Mouse (Mus musculus) C2C12 (cell line): ENCODE results near the gene Slc9a3r1. TPM values are rescaled to one million over a fixed set of nuclear protein-coding genes. Genes with fewer than 3 reads are reported as not detected.

Source experiments
- H3K27me3 ChIP-seq: one replicate; pipeline ENCODE4 v1.6.1; 2011; ENCODE audit not compliant: control insufficient read depth, insufficient read depth, insufficient read length
- H3K36me3 ChIP-seq: one replicate; pipeline ENCODE4 v1.6.1; 2011; ENCODE audit not compliant: control insufficient read depth, insufficient read depth
- H3K4me3 ChIP-seq: one replicate; pipeline ENCODE4 v1.5.1; 2011; ENCODE audit warnings: mild to moderate bottlenecking, control low read depth; ENCODE audit not compliant: poor library complexity, insufficient read depth, severe bottlenecking
- H3K79me2 ChIP-seq: one replicate; pipeline ENCODE4 v1.6.1; 2011; ENCODE audit not compliant: control insufficient read depth, insufficient read depth
- H3K79me3 ChIP-seq: one replicate; pipeline ENCODE4 v1.6.1; 2011; ENCODE audit warnings: low read depth, control low read depth
- H3ac ChIP-seq: one replicate; pipeline ENCODE3; 2011; ENCODE audit warnings: low read depth; ENCODE audit not compliant: control insufficient read depth, insufficient read length
- CEBPB ChIP-seq: IDR thresholded peaks from one replicate; pipeline ENCODE4 v1.6.1; 2011; ENCODE audit warnings: low read depth, mild to moderate bottlenecking, control low read depth, moderate library complexity
- CTCF ChIP-seq: IDR thresholded peaks from one replicate; pipeline ENCODE4 v1.5.1; 2011; ENCODE audit not compliant: control insufficient read depth, insufficient read depth, insufficient read length
- FOSL1 ChIP-seq: IDR thresholded peaks from one replicate; pipeline ENCODE4 v1.8.0; 2011; ENCODE audit warnings: mild to moderate bottlenecking, low read length; ENCODE audit not compliant: poor library complexity, insufficient read depth, severe bottlenecking
- MAX ChIP-seq: IDR thresholded peaks from one replicate; pipeline ENCODE4 v1.6.1; 2011; ENCODE audit warnings: mild to moderate bottlenecking, control low read depth
- MYOD1 ChIP-seq: IDR thresholded peaks from one replicate; pipeline ENCODE4 v1.6.1; 2011; ENCODE audit warnings: low read depth; ENCODE audit not compliant: control insufficient read depth, insufficient read length
- MYOG ChIP-seq: IDR thresholded peaks from one replicate; pipeline ENCODE4 v1.6.1; 2011; ENCODE audit not compliant: control insufficient read depth, insufficient read length; ENCODE audit errors: extremely low read depth
- USF1 ChIP-seq: IDR thresholded peaks from one replicate; pipeline ENCODE4 v1.6.1; 2011; ENCODE audit warnings: low read depth, mild to moderate bottlenecking, control low read depth, moderate library complexity
- polyA plus RNA-seq: library from polyadenylated mRNA; unstranded; fragments of >200 nt; fragmentation: generic; extraction: Trizol; gene quantifications from one replicate; pipeline ENCODE4 v1.2.1, GENCODE M21; 2012; ENCODE audit warnings: missing spikeins

The Slc9a3r1 gene
- polyA plus RNA-seq, 1 experiment: 19.1 TPM

DNA sequence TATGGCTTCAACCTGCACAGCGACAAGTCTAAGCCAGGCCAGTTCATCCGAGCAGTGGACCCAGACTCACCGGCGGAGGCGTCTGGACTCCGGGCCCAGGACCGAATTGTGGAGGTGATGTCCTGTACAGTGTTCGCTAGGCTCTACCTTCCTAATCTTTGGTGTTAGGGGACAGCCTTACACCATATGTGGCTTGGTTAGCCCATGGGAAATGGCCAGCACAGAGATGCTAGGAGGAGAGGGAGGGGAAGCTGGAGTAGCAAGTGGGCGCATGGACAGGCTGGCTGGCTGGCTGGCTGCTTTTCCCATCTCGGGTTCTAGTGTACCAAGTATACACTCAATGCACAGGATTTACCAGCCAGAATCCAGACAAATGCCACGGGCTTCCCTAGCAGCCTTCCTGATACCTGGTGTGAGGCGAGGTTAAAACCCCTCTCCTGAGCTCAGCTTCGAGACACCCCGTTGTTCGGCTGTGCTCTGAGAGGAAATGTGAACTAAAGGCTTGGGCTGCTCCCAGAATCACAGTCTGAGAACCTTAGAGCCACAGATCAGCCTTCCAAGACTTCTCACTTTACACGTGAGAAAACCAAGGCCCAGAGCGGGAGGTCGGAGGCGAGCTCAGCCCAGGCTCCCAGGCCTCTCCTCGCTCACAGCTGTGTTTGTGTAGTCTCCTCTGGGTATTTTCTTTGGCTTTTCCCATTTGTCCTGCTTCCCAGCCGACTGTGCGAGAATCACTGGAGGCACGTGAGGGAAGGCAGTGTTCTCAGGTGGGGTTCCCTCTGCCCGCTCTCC is 13.5 kb downstream of the Slc9a3r1 start:
- no peak overlapping the region for H3ac ChIP-seq
- no peaks in the 10 kb centered on the region for H3K79me2 ChIP-seq
- H3K27me3 ChIP-seq: no peaks in the 10 kb centered on the region
- H3K36me3 ChIP-seq: no peaks in the 10 kb centered on the region
- H3K79me3 ChIP-seq: no peaks in the 10 kb centered on the region
- TF ChIP-seq USF1: no peak
- TF ChIP-seq CTCF: no peak
- TF ChIP-seq MYOD1: no peak
- TF ChIP-seq MYOG: no peak
- no peak for TF ChIP-seq MAX
- TF ChIP-seq CEBPB: no peak
- TF ChIP-seq FOSL1: no peak
- no peak overlapping the region for H3K4me3 ChIP-seq

GRCm38 (mm10) chr11:115177559-115178195 is 14.5 kb downstream of the Slc9a3r1 start:
- TF ChIP-seq FOSL1 (no peak), CEBPB (no peak)
- Histone ChIP-seq H3ac (no peak overlapping the region), H3K36me3 (no peaks in the 10 kb centered on the region), H3K27me3 (no peaks in the 10 kb centered on the region), H3K4me3 (no peak overlapping the region), H3K79me2 (no peaks in the 10 kb centered on the region), H3K79me3 (no peaks in the 10 kb centered on the region)

DNA sequence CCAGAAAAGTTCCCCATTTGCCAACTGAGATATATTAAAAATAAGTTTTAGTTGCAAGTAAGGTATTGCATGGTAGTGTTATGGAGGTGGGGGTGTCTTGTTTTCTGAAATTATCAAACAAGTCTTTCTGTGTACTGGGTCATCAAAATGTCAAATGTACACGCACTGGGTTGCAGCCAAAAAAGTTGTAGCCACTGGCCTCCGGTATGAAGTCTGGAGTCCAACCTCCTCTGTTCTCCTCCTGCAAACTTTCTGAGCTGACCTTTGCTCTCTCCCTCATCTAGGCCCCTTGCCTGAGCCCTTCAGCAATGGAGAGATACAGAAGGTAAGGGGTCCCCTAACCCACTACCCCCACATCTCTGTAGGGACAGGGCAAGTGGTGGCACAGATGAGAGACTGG is 15.6 kb downstream of the Slc9a3r1 start:
- TF ChIP-seq FOSL1 (no peak), CTCF (no peak), MYOD1 (no peak), USF1 (no peak), MYOG (no peak), CEBPB (no peak), MAX (no peak)
- Histone ChIP-seq H3K79me2 (no peaks in the 10 kb centered on the region), H3K79me3 (no peaks in the 10 kb centered on the region), H3ac (no peak overlapping the region), H3K36me3 (no peaks in the 10 kb centered on the region), H3K27me3 (no peaks in the 10 kb centered on the region), H3K4me3 (no peak overlapping the region)

DNA sequence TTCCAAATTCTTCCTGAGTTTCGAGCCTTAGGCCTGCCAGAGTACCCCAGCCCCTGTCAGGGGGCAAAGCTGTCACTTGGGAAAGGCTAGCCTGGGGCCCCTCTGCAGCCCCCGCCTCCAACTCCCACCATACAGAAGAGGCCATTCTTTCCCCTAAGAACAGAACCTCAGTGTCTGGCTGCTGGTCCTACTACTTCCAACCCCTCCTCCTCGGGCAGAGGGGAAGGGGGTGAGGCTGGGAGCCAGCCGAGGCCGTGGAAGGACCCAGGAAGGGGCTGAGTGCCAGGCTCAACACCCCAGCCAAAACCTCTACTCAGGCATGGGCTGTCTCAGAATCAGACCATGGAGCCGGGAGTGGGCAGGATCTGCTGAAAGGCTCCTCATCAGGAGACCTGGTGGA is 16.1 kb downstream of the Slc9a3r1 start:
- H3K79me3 ChIP-seq: no peaks in the 10 kb centered on the region
- H3K4me3 ChIP-seq: no peak overlapping the region
- H3K36me3 ChIP-seq: no peaks in the 10 kb centered on the region
- no peaks in the 10 kb centered on the region for H3K79me2 ChIP-seq
- no peak overlapping the region for H3ac ChIP-seq
- TF ChIP-seq CEBPB: no peak
- no peak for TF ChIP-seq MYOG
- TF ChIP-seq USF1: no peak
- no peak for TF ChIP-seq MAX
- TF ChIP-seq CTCF: no peak
- TF ChIP-seq FOSL1: no peak
- no peak for TF ChIP-seq MYOD1
- H3K27me3 ChIP-seq: no peaks in the 10 kb centered on the region

- no peak for TF ChIP-seq MYOD1
- no peak for TF ChIP-seq CTCF
- no peak for TF ChIP-seq CEBPB
- no peak for TF ChIP-seq MAX
- TF ChIP-seq MYOG: no peak
- no peak for TF ChIP-seq FOSL1
- TF ChIP-seq USF1: no peak
- Histone ChIP-seq H3K79me3 (no peaks in the 10 kb centered on the region), H3K27me3 (no peaks in the 10 kb centered on the region), H3ac (no peak overlapping the region), H3K4me3 (no peak overlapping the region), H3K79me2 (no peaks in the 10 kb centered on the region), H3K36me3 (no peaks in the 10 kb centered on the region)
Observed at GRCm38 (mm10) chr11:115179881-115180280, 16.7 kb downstream of the Slc9a3r1 start.
